Mouse (Mus musculus): ENCODE measurements at regions not wholly inside any gene's neighbourhood (a gene's known extent, or its start where the extent isn't known, plus 50 kb on each side); places are given as distances from the start of the nearest gene placed in this dataset.
A peak's percentile ranks its signal among the peaks of the same experiment; 100 is the strongest.

- Histone ChIP-seq H3K4me2 (no peak overlapping the region), H3K36me3 (ENCODE audit: insufficient read depth) (no peaks in the 10 kb centered on the region), H3K4me1 (ENCODE audit: insufficient read depth) (no peaks in the 10 kb centered on the region), H3K9ac (no peak overlapping the region), H3K27me3 (ENCODE audit: insufficient read depth, low read length) (no peaks in the 10 kb centered on the region), H3K4me3 (ENCODE audit: low read depth, low read length) (no peak overlapping the region), H3K9me3 (ENCODE audit: low read depth, low read length) (no peaks in the 10 kb centered on the region), H3K27ac (ENCODE audit: low read depth) (no peak overlapping the region)
- no peak for TF ChIP-seq CTCF (IDR thresholded peaks at IDR 0.05; ENCODE audit: low read depth)
- WGBS: 46% methylated on average over 4 of the region's 4 CpGs
- ATAC-seq (ENCODE audit: insufficient read depth) (no peak), DNase-seq (peak; percentile 61)
Measured at GRCm38 (mm10) chr3:115207072-115207471, 303.2 kb downstream of the Olfm3 start.

- no peak for TF ChIP-seq CTCF (IDR thresholded peaks at IDR 0.05; ENCODE audit: low read depth)
- Histone ChIP-seq H3K9ac (no peak overlapping the region), H3K36me3 (ENCODE audit: insufficient read depth) (no peaks in the 10 kb centered on the region), H3K4me1 (ENCODE audit: insufficient read depth) (no peaks in the 10 kb centered on the region), H3K9me3 (ENCODE audit: low read depth, low read length) (no peaks in the 10 kb centered on the region), H3K4me3 (ENCODE audit: low read depth, low read length) (no peak overlapping the region), H3K27me3 (ENCODE audit: insufficient read depth, low read length) (no peaks in the 10 kb centered on the region), H3K4me2 (no peak overlapping the region), H3K27ac (ENCODE audit: low read depth) (no peak overlapping the region)
- DNase-seq (no peak), ATAC-seq (ENCODE audit: insufficient read depth) (no peak)
- 57% methylated on average over 1 of the region's 1 CpGs for WGBS
Measured at GRCm38 (mm10) chr3:115211841-115212240, 308.0 kb downstream of the Olfm3 start.

- WGBS: 45% methylated on average over 2 of the region's 2 CpGs
- DNase-seq (peak; percentile 2), ATAC-seq (ENCODE audit: insufficient read depth) (no peak)
- Histone ChIP-seq H3K4me3 (ENCODE audit: low read depth, low read length) (no peak overlapping the region), H3K4me1 (ENCODE audit: insufficient read depth) (no peaks in the 10 kb centered on the region), H3K9ac (no peak overlapping the region), H3K36me3 (ENCODE audit: insufficient read depth) (no peaks in the 10 kb centered on the region), H3K9me3 (ENCODE audit: low read depth, low read length) (no peaks in the 10 kb centered on the region), H3K4me2 (no peak overlapping the region), H3K27ac (ENCODE audit: low read depth) (no peak overlapping the region), H3K27me3 (ENCODE audit: insufficient read depth, low read length) (no peaks in the 10 kb centered on the region)
- no peak for TF ChIP-seq CTCF (IDR thresholded peaks at IDR 0.05; ENCODE audit: low read depth)
Measured at GRCm38 (mm10) chr3:115213477-115213876, 309.6 kb downstream of the Olfm3 start.

- no peak overlapping the region for H3K4me3 ChIP-seq (ENCODE audit: low read depth, low read length)
- H3K9ac ChIP-seq: no peak overlapping the region
- 43% methylated on average over 2 of the region's 2 CpGs for WGBS
- H3K27me3 ChIP-seq (ENCODE audit: insufficient read depth, low read length): no peaks in the 10 kb centered on the region
- no peak overlapping the region for H3K27ac ChIP-seq (ENCODE audit: low read depth)
- H3K4me2 ChIP-seq: no peak overlapping the region
- no peak for ATAC-seq (ENCODE audit: insufficient read depth)
- H3K9me3 ChIP-seq (ENCODE audit: low read depth, low read length): no peaks in the 10 kb centered on the region
- DNase-seq: no peak
- no peaks in the 10 kb centered on the region for H3K36me3 ChIP-seq (ENCODE audit: insufficient read depth)
- H3K4me1 ChIP-seq (ENCODE audit: insufficient read depth): no peaks in the 10 kb centered on the region
- no peak for TF ChIP-seq CTCF (IDR thresholded peaks at IDR 0.05; ENCODE audit: low read depth)
Measured at GRCm38 (mm10) chr3:115240497-115240896, 336.6 kb downstream of the Olfm3 start.

GRCm38 (mm10) chr3:115252618-115253379 is 348.9 kb downstream of the Olfm3 start:
- WGBS: 70% methylated on average over 8 of the region's 8 CpGs
- DNase-seq (no peak), ATAC-seq (ENCODE audit: insufficient read depth) (no peak)
- Histone ChIP-seq H3K4me3 (ENCODE audit: low read depth, low read length) (no peak overlapping the region), H3K36me3 (ENCODE audit: insufficient read depth) (no peaks in the 10 kb centered on the region), H3K9ac (no peak overlapping the region), H3K9me3 (ENCODE audit: low read depth, low read length) (no peaks in the 10 kb centered on the region), H3K27ac (ENCODE audit: low read depth) (no peak overlapping the region), H3K4me1 (ENCODE audit: insufficient read depth) (no peaks in the 10 kb centered on the region), H3K27me3 (ENCODE audit: insufficient read depth, low read length) (no peaks in the 10 kb centered on the region), H3K4me2 (no peak overlapping the region)
- TF ChIP-seq CTCF (IDR thresholded peaks at IDR 0.05; ENCODE audit: low read depth): no peak

GRCm38 (mm10) chr3:115276207-115276606 is 372.3 kb downstream of the Olfm3 start:
- Histone ChIP-seq H3K4me1 (ENCODE audit: insufficient read depth) (no peaks in the 10 kb centered on the region), H3K9me3 (ENCODE audit: low read depth, low read length) (no peaks in the 10 kb centered on the region), H3K27me3 (ENCODE audit: insufficient read depth, low read length) (no peaks in the 10 kb centered on the region), H3K36me3 (ENCODE audit: insufficient read depth) (no peaks in the 10 kb centered on the region), H3K9ac (no peak overlapping the region), H3K27ac (ENCODE audit: low read depth) (no peak overlapping the region), H3K4me3 (ENCODE audit: low read depth, low read length) (no peak overlapping the region), H3K4me2 (no peak overlapping the region)
- 83% methylated on average over 3 of the region's 3 CpGs for WGBS
- DNase-seq (no peak), ATAC-seq (ENCODE audit: insufficient read depth) (no peak)
- no peak for TF ChIP-seq CTCF (IDR thresholded peaks at IDR 0.05; ENCODE audit: low read depth)

GRCm38 (mm10) chr3:115281233-115281632 is 377.4 kb downstream of the Olfm3 start:
- WGBS: 76% methylated on average over 1 of the region's 1 CpGs

More at GRCm38 (mm10) chr3:115281233-115281632, 377.4 kb downstream of the Olfm3 start:
- ATAC-seq (ENCODE audit: insufficient read depth): no peak
- DNase-seq: no peak
- Histone ChIP-seq H3K27ac (ENCODE audit: low read depth) (no peak overlapping the region), H3K4me3 (ENCODE audit: low read depth, low read length) (no peak overlapping the region), H3K9ac (no peak overlapping the region), H3K27me3 (ENCODE audit: insufficient read depth, low read length) (no peaks in the 10 kb centered on the region), H3K4me2 (no peak overlapping the region), H3K9me3 (ENCODE audit: low read depth, low read length) (no peaks in the 10 kb centered on the region), H3K36me3 (ENCODE audit: insufficient read depth) (no peaks in the 10 kb centered on the region), H3K4me1 (ENCODE audit: insufficient read depth) (no peaks in the 10 kb centered on the region)
- no peak for TF ChIP-seq CTCF (IDR thresholded peaks at IDR 0.05; ENCODE audit: low read depth)

Data from lung, embryonic 14.5 days (tissue).